Mouse (Mus musculus) embryo, embryonic 10 days (tissue): ENCODE measurements around the gene Pgc.

ENCODE experiments used
- DNase-seq: peaks from one replicate; pipeline ENCODE4 v3.0.0-alpha.2; 2015; ENCODE audit warnings: low spot score

Pgc gene

GRCm38 (mm10) chr17:47783445-47784223 is 57.0 kb downstream of the Pgc start:
- DNase-seq: no peak
